Mouse (Mus musculus) layer of hippocampus, postnatal 36 days (tissue): ENCODE measurements at regions not wholly inside any gene's neighbourhood (a gene's known extent, or its start where the extent isn't known, plus 50 kb on each side); places are given as distances from the start of the nearest gene placed in this dataset.

Experiments used
- DNase-seq, 2 experiments: peaks; one replicate each; pipeline ENCODE4 v3.0.0; 2022

- DNase-seq = no peak
Measured at GRCm38 (mm10) chr11:112839721-112840494, 57.9 kb downstream of the Sox9 start.

- no peak for DNase-seq
Measured at GRCm38 (mm10) chr11:112840495-112840828, 58.4 kb downstream of the Sox9 start.

GRCm38 (mm10) chr11:112844258-112844901 is 62.4 kb downstream of the Sox9 start:
- DNase-seq = no peak

DNA sequence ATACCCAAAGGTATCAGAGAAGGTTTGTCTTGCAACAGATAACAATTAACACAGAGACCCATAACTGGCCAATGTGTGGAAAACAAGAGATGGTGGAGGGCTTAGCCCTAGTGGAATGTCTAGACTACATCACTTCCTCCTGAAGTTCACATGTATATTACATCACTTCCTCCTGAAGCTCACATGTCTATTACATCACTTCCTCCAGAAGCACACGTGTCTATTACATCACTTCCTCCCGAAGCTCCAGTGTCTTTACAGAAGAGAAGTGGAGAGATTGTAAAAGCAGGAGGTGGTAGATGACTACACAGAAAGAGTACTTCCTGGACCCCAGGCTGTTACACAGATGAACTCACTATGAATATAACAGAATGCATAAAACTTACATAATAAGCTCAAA is 65.1 kb downstream of the Sox9 start:
- DNase-seq = no peak

DNA sequence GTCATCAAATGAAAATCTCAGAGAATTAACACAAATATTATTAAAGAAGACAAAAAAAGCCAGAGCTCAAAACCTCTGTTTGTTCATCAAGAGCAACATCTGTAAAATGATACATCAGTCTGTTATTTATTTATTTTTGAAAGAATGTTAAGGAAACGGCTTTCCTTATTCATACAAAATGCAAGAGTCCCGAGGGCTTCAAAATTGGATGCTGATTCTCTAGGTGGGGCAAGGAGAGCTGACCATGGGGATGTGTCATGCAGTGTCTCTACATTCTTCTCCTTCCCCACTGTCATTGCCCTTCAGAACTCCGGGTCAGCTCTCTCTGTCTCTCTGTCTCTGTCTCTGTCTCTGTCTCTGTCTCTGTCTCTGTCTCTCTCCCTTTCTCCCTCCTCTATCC is 65.8 kb downstream of the Sox9 start:
- no peak for DNase-seq

DNA sequence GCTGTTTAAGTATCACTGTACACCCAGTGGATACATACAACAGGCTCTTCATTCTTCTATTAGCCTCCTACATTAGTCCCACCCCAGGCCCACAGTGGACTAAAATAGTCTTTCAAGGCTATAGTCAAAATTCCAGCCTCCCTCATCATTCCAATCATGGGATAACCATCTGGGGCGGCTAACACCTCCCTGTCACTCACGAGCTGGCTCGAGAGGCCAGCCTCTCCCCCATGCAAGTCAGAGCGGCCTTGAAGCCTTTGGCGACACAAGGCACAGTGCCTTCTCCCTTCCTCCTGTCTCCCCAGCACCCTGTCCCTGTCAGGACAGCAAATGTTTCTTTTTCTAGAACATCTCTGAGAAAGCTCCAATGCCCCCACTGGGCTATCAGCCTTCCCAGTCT is 68.0 kb downstream of the Sox9 start:
- DNase-seq = no peak

GRCm38 (mm10) chr11:112850532-112851272 is 68.7 kb downstream of the Sox9 start:
- DNase-seq = no peak

DNA sequence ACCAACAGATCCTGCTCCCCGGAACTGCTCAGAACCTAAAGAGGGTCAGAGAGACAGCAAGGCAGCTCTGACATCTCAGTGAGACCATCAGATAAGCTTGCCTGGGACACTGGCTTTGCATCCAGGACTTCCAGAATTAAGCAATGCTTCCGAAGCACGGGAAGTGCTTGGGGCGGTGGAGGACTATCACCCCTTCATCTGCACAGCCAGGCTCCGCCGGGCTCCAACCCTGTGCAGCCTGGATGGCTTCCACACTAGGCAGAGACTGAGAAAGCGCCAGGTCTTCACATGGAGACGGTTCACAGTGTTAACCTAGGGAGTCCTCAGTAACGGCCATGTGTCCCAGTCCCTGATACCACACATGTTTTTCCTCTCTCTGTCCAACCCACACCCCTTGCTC is 69.3 kb downstream of the Sox9 start:
- DNase-seq = no peak

DNA sequence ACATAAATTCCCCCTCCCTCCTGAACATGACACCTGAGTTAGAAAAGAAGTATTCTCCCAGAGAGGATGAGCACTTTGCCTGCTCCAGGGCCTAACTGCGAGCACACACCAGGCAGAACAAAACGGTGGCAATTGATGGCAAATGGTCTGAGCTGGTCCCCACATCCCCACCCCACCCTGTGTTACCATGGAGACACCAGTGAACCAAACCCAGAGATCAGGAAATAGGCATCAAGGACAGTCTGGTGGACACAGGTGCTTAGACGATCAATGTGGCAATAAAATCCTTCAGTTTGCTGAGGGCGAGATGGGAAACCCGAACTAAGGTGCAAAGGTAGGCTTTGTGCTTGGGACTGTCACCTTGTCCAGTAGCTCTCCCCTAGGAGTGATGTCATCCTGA is 74.0 kb downstream of the Sox9 start:
- DNase-seq = no peak

DNA sequence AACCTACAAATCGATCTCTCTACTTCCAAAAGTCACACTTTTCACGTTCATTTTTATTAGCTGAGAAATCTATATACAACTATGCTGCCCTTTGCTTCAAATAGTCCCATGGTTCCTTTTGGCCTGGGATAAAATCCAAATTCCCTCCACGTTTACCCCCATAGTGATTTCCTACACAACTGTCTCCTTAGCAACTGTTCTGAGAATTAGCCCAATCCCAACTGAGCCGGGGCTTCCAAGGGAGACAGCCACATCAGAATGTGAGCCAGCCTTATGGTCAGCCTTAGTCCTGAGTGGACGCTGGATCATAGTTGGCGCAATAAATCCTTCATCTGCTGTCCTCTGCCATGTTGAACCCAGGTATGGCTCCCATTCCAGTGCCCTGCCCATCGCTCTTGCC is 77.3 kb downstream of the Sox9 start:
- DNase-seq = no peak

- no peak for DNase-seq
Measured at GRCm38 (mm10) chr11:112860797-112861196, 78.8 kb downstream of the Sox9 start.

- DNase-seq = no peak
Measured at GRCm38 (mm10) chr11:112861233-112861632, 79.2 kb downstream of the Sox9 start.

DNA sequence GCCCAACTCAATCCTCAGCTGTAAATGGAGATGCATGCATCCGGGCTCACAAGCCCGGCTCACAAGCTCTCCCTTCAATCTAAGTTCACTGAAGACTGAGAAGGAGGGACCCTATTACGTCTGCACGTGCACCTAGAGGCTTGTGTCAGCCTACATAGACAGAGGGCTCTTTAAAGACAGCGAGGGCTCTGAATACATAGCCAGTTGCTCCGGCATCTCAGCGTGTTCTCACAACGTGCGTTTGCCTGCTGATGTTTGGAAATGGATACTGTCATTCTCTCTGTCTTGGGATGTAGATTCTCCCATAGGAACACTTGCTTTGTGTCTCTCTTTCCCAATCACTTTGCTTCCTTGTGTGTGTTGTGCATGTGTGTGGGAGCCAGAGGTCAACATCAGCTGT is 83.8 kb downstream of the Sox9 start:
- no peak for DNase-seq

DNA sequence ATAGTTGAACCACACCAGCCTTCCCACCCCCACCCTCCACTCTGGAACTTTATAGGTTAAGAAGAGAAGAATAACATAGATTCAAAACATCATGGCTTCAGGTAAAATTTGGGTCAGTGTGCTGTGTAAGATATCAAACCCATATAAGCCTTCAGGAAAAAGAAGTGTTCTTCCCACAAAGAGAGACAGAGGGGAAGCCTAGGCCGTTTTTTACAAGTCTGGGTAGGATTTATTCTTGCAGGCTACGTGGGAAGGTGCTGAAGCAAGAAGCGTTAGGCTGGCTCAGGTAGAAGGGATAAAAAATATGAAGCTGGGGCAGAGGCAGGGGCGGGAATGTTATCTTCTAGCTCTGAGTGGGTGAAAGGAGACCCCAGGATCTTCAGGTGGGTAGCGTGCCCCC is 87.5 kb downstream of the Sox9 start:
- no peak for DNase-seq

DNA sequence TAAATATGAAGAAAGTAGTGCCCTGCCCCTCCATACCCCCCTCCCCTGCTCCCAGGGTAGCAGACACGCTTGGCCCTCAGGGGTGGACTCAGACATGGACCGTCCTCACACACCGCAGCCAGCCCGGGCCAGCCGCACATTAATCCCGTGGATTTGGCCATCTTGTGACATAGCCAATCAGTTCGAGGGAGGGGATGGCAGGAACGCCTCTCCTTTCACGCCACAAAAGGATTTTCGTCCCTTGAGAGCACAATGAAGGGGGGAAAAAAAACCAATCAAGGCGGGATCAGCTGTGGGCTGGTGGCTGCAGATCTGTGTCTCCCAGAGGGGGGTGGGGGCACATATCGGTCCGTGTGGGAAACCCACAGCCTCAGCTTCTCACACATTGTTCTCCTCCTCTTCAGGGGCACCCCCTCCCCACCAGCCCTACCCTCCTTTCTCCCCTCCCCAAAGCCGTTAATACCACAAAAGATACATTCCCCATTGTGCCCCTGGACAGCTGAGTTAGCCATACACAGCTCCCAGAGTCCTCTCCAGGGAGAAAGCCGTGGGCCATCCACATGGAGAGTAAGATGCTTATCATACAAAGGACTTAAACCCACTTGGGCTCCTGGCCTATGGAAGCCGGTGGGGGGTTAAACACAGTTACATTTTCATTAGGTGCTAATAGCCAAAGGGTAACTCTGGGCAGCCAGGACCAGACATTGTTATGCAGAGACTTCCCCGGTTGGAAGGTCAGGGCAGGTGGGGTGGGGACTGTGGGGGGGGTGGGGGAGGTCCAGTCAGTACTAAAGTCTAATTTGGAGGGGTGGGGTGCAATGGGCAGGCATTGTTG is 88.4 kb downstream of the Sox9 start:
- DNase-seq = no peak

DNA sequence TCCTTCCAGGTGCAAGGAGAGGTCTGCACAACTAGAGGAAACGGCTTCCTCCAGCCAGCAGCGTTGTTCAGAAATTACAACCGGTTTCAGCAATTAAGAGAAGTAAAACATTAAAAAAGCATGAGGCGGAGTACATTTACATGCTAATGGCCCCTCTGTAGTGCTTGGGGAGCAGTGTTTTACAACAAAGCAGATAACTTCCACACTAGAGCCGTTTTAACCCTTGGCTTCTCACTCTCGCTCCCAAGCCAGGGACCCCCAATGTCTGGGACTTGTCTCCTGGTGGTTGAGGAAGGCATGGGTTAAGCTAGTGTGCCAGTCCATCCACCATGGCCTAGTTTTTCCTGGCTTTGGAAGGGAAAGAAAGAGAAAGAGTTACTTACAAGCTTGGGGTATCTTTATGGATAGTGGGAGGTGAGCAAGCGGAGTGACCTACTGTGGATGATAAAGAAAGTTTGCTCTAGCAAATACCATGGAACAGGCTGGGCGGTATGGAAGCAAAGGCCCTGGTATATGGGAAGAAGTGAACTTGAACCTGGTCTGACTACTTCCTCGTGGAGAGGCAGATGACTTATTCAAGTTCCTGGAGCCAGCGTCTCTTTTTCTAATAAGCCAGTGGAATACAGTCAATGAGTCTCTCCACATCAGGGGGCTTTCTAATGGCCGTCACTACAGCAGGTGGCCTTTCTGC is 90.8 kb downstream of the Sox9 start:
- DNase-seq = no peak

DNA sequence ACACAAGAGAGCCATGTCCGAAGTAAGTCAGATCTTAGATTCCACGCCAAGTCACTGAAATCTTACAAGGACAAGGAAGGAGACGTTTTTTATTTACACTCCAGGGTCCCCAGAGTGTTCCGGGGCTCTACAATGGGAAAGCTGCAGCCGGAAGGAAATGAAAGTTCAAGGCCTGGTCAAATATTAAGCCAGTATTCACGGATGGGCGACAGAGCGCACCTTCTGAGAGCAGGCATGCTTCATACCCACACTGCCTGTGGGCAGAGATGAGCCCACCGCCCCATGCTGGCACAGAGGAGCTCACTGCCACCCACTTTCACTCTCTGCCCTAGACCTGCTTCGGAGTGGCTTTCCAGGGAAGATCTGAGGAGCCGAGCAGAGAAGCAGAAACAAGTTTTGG is 92.2 kb downstream of the Sox9 start:
- no peak for DNase-seq

DNA sequence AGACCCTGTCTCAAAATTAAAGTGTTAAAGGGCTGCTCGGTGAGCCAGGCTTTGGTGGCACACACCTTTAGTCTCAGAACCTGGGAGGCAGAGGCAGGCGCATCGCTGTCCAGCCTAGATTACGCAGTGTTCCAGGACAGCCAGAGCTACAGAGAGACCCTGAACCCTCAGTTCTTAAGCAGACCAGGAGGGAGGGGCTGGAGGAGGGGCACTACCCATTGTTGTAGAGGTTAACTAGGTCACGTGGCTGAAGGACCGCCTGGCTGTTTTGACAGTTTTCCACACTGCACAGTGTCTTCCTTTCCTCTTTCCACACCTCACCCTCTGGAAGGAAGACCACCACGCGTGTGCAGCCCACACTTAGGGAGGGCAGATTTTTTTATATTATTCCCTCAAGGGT is 94.2 kb downstream of the Sox9 start:
- DNase-seq = no peak

DNA sequence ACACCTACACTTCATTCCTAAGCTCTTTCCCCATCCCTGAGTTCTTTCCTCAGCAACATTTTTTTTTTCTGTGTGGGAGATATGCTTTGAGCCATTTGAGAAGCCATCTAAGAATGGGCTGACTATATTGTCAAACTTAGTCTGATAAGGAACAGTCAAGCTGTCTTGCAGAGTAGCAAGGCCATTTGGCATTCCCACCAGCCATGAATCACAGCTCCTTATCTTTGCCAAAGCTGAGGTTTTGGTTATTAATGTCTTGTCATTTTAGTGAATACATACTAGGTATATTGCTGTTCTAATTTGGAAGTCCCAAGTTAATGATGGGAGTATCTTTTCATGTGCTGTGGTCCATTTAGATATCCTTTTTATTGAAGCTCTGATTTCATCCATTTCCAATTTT is 96.4 kb downstream of the Sox9 start:
- DNase-seq = no peak

DNA sequence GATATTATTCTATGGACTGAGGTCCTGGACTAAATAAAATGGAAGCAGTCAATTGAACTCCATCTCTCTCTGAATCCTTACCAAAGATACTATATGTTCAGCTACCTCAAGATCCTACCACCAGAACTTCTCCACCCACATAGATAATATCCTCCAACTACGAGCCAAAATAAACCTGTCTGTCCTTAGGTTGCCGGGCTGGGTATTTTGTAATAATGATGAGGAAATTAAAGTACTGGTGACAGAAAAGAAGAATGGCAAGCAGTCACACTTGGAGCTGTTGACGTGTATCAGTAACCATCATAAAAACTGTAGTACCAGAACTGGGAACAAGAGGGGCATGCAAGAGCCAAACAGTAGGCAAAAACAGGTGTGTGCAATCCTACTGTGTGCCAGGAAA is 98.7 kb downstream of the Sox9 start:
- no peak for DNase-seq

DNA sequence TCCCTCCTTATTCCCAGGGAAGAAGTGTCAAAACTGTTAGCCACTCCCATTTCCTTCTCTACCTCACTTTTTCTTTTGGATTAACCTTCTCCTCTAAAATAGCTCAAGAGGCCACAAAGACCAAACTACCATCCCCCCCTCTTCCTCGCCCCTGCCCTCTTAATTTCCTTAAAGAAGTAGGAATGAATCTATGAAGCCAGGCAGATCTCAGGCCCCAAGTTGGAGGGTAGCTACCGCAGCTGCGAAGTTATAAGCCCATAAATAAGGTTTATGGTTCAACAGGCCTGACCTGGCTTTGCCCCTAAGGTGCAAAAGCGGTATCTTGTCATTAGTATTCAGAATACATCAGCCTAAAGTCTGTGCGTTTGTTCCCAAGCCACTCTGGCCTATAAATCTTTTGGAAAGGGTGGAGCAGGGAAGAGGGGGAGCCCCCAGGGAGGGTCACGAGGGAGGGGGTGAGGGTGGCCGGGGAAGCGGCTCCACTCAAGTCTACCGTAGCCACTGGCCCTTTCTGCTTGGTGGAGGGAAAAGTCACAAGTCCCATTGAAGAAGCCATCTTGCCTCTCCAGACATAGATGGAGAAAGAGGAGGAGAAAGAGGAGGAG is 103.4 kb downstream of the Sox9 start:
- no peak for DNase-seq

DNA sequence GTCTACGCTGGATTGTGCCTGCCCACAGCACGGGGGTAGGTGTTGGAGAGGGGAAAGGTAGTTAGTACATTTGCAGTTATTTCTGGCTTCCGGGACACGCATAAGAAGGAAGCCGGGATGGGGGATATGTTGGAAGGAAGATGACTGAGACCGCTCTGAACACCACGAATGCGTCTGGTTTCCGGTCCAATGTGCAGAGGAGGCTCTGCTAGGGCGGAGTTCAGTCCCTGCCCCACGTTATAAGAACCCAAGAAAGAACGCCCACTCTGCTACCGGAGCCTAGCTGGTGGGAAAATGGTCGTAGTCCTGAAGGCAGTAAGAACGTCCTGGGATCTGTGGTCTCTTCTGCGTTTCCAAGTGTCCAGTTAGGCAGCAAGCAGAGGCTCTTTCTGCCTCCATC is 104.1 kb downstream of the Sox9 start:
- DNase-seq = no peak
